Mouse (Mus musculus): ENCODE measurements around the gene Wdr1. TPM values are rescaled to one million over a fixed set of nuclear protein-coding genes. Genes with fewer than 3 reads are reported as not detected.

Wdr1 gene
- polyA plus RNA-seq, 1 experiment from 2014 or later = 181 TPM

- H3K4me3 ChIP-seq (ENCODE audit: low read depth, low read length) = no peak overlapping the region
- ATAC-seq (ENCODE audit: low read depth) = no peak
- H3K27me3 ChIP-seq (ENCODE audit: control insufficient read depth, insufficient read depth, low read length) = no peaks in the 10 kb centered on the region
- H3K4me2 ChIP-seq (ENCODE audit: low read depth, low read length) = no peak overlapping the region
- WGBS = 85% methylated on average over 3 of the region's 3 CpGs
- no peak overlapping the region for H3K27ac ChIP-seq (ENCODE audit: low read depth, low read length)
- no peaks in the 10 kb centered on the region for H3K9me3 ChIP-seq (ENCODE audit: control insufficient read depth, low read length)
- peaks cover 13% of the 10 kb centered on the region; the same call in 1 of the 2 replicates for H3K4me1 ChIP-seq (ENCODE audit: control insufficient read depth, insufficient read depth, low read length)
- peaks cover 37% of the 10 kb centered on the region for H3K36me3 ChIP-seq (ENCODE audit: control insufficient read depth, insufficient read depth, low read length)
- no peak overlapping the region for H3K9ac ChIP-seq (replicated peaks; ENCODE audit: low read depth, low read length)
Observed at GRCm38 (mm10) chr5:38552615-38553014, 10.4 kb downstream of the Wdr1 start.

- no peak for ATAC-seq (ENCODE audit: low read depth)
- 88% methylated on average over 1 of the region's 1 CpGs for WGBS
Observed at GRCm38 (mm10) chr5:38550221-38550768, 12.7 kb downstream of the Wdr1 start.

GRCm38 (mm10) chr5:38549461-38549909 is 13.5 kb downstream of the Wdr1 start:
- H3K4me3 ChIP-seq (ENCODE audit: low read depth, low read length) = no peak overlapping the region
- H3K4me1 ChIP-seq (ENCODE audit: control insufficient read depth, insufficient read depth, low read length) = peaks cover 13% of the 10 kb centered on the region; the same call in 1 of the 2 replicates
- no peaks in the 10 kb centered on the region for H3K9me3 ChIP-seq (ENCODE audit: control insufficient read depth, low read length)
- H3K36me3 ChIP-seq (ENCODE audit: control insufficient read depth, insufficient read depth, low read length) = peaks cover 60% of the 10 kb centered on the region
- no peak overlapping the region for H3K9ac ChIP-seq (replicated peaks; ENCODE audit: low read depth, low read length)
- ATAC-seq (ENCODE audit: low read depth) = no peak
- H3K4me2 ChIP-seq (ENCODE audit: low read depth, low read length) = no peak overlapping the region
- 0 out of 2 replicates have a peak overlapping the region, but pooled peaks have one; percentile 22 for H3K27ac ChIP-seq (ENCODE audit: low read depth, low read length)
- 80% methylated on average over 3 of the region's 3 CpGs for WGBS
- no peaks in the 10 kb centered on the region for H3K27me3 ChIP-seq (ENCODE audit: control insufficient read depth, insufficient read depth, low read length)

More at GRCm38 (mm10) chr5:38550221-38550768, 12.7 kb downstream of the Wdr1 start:
- Histone ChIP-seq H3K9ac (replicated peaks; ENCODE audit: low read depth, low read length) (no peak overlapping the region), H3K4me1 (ENCODE audit: control insufficient read depth, insufficient read depth, low read length) (peaks cover 13% of the 10 kb centered on the region; the same call in 1 of the 2 replicates), H3K4me3 (ENCODE audit: low read depth, low read length) (no peak overlapping the region), H3K36me3 (ENCODE audit: control insufficient read depth, insufficient read depth, low read length) (peaks cover 53% of the 10 kb centered on the region), H3K9me3 (ENCODE audit: control insufficient read depth, low read length) (no peaks in the 10 kb centered on the region), H3K4me2 (ENCODE audit: low read depth, low read length) (no peak overlapping the region), H3K27me3 (ENCODE audit: control insufficient read depth, insufficient read depth, low read length) (no peaks in the 10 kb centered on the region), H3K27ac (ENCODE audit: low read depth, low read length) (no peak overlapping the region)

DNA sequence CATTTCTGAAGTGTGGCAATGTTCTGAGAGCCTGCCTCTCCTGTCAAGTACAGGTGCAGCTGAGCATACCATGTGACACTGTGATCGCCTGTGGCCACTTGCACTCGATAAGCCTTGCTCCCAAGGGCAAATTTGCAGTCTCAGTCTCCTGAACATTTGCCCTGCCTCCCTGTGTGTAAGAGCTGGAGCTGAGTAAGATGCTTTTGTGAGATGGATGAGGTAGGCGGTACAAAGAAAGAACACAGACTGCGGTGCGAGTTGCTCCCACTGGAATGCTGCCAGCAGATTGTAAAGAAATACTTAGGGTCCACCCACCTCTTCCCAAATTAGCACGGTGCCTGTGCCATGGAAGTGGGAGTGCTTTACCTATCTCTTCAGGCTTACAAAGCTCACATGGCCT is 15.6 kb downstream of the Wdr1 start:
- H3K4me2 ChIP-seq (ENCODE audit: low read depth, low read length) = no peak overlapping the region
- no peaks in the 10 kb centered on the region for H3K9me3 ChIP-seq (ENCODE audit: control insufficient read depth, low read length)
- no peak for ATAC-seq (ENCODE audit: low read depth)
- 0 out of 2 replicates have a peak, but pooled peaks cover 6% of the 10 kb centered on the region for H3K4me1 ChIP-seq (ENCODE audit: control insufficient read depth, insufficient read depth, low read length)
- no peaks in the 10 kb centered on the region for H3K27me3 ChIP-seq (ENCODE audit: control insufficient read depth, insufficient read depth, low read length)
- 36% methylated on average over 6 of the region's 6 CpGs for WGBS
- no peak overlapping the region for H3K27ac ChIP-seq (ENCODE audit: low read depth, low read length)
- no peak overlapping the region for H3K9ac ChIP-seq (replicated peaks; ENCODE audit: low read depth, low read length)
- H3K4me3 ChIP-seq (ENCODE audit: low read depth, low read length) = no peak overlapping the region
- H3K36me3 ChIP-seq (ENCODE audit: control insufficient read depth, insufficient read depth, low read length) = peaks cover 78% of the 10 kb centered on the region

- 63% methylated on average over 5 of the region's 5 CpGs for WGBS
- Histone ChIP-seq H3K36me3 (ENCODE audit: control insufficient read depth, insufficient read depth, low read length) (peaks cover 87% of the 10 kb centered on the region), H3K9me3 (ENCODE audit: control insufficient read depth, low read length) (no peaks in the 10 kb centered on the region), H3K9ac (replicated peaks; ENCODE audit: low read depth, low read length) (no peak overlapping the region), H3K4me2 (ENCODE audit: low read depth, low read length) (no peak overlapping the region), H3K4me3 (ENCODE audit: low read depth, low read length) (no peak overlapping the region), H3K4me1 (ENCODE audit: control insufficient read depth, insufficient read depth, low read length) (0 out of 2 replicates have a peak, but pooled peaks cover 6% of the 10 kb centered on the region), H3K27ac (ENCODE audit: low read depth, low read length) (no peak overlapping the region; the same call in 1 of the 2 replicates), H3K27me3 (ENCODE audit: control insufficient read depth, insufficient read depth, low read length) (no peaks in the 10 kb centered on the region)
- ATAC-seq (ENCODE audit: low read depth) = no peak
Observed at GRCm38 (mm10) chr5:38544423-38545415, 18.3 kb downstream of the Wdr1 start.

DNA sequence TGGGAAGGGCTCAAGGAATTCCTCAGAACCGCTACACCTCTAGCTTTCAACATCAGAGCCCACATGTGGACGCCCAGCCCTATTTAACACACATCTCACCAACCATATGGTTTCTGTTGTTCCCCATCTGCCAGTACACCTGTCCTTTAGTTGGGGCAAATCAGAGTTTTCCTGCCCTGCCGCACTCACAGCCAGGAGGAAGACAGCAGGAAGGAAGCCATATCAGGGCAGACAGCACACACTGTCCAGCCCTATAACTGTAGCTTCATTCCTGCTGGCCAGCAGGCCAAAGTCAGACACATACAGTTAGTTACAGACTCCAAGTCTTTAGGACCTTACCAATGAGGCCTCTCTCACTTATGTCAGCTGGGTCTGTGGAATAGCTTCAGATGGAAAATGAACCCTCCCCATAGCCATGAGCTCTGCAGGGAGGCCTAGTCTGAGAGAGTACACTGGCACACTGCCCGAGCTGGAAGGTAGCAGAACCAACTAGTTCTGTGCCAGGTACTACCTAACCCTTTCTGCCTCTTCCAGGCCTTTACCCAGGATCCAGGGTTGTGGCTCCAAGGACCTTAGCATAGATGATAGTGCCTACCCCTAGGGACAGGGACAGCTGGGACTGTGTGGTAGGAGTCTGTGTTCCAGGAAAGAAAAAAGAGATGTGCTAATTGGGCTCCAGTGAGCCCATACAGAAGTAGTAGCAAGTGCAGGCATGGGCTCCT is 19.4 kb downstream of the Wdr1 start:
- Histone ChIP-seq H3K27ac (ENCODE audit: low read depth, low read length) (no peak overlapping the region), H3K4me2 (ENCODE audit: low read depth, low read length) (no peak overlapping the region), H3K4me3 (ENCODE audit: low read depth, low read length) (no peak overlapping the region), H3K4me1 (ENCODE audit: control insufficient read depth, insufficient read depth, low read length) (no peaks in the 10 kb centered on the region), H3K27me3 (ENCODE audit: control insufficient read depth, insufficient read depth, low read length) (no peaks in the 10 kb centered on the region), H3K9ac (replicated peaks; ENCODE audit: low read depth, low read length) (no peak overlapping the region), H3K9me3 (ENCODE audit: control insufficient read depth, low read length) (no peaks in the 10 kb centered on the region), H3K36me3 (ENCODE audit: control insufficient read depth, insufficient read depth, low read length) (peaks cover 95% of the 10 kb centered on the region)
- 86% methylated on average over 4 of the region's 4 CpGs for WGBS
- ATAC-seq (ENCODE audit: low read depth) = no peak

DNA sequence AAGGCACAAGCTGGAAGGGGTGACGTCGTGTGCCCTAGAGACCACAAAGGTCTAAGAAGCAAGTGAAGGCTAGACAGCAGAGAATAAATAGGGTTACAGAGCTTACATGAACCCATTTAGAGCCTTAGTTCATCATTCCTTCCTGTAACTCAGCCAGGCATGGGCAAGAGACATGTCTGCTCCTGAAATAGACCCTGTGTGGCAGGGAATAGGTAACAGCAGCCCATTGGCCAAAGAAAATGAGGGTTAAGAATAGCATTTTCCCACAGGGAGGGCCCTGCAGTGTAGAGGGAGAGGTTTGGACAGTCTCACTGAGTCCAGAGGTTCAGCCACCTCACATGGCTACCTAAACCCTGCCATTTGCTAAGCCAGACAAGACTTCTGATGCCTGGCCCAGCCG is 21.3 kb downstream of the Wdr1 start:
- H3K4me2 ChIP-seq (ENCODE audit: low read depth, low read length) = no peak overlapping the region
- no peaks in the 10 kb centered on the region for H3K9me3 ChIP-seq (ENCODE audit: control insufficient read depth, low read length)
- H3K27ac ChIP-seq (ENCODE audit: low read depth, low read length) = no peak overlapping the region
- no peak overlapping the region for H3K4me3 ChIP-seq (ENCODE audit: low read depth, low read length)
- no peaks in the 10 kb centered on the region for H3K4me1 ChIP-seq (ENCODE audit: control insufficient read depth, insufficient read depth, low read length)
- no peaks in the 10 kb centered on the region for H3K27me3 ChIP-seq (ENCODE audit: control insufficient read depth, insufficient read depth, low read length)
- H3K9ac ChIP-seq (replicated peaks; ENCODE audit: low read depth, low read length) = no peak overlapping the region
- H3K36me3 ChIP-seq (ENCODE audit: control insufficient read depth, insufficient read depth, low read length) = peaks cover 94% of the 10 kb centered on the region
- 95% methylated on average over 3 of the region's 3 CpGs for WGBS
- no peak for ATAC-seq (ENCODE audit: low read depth)

- H3K27ac ChIP-seq (ENCODE audit: low read depth, low read length) = no peak overlapping the region
- ATAC-seq (ENCODE audit: low read depth) = no peak
- no peaks in the 10 kb centered on the region for H3K27me3 ChIP-seq (ENCODE audit: control insufficient read depth, insufficient read depth, low read length)
- no peak overlapping the region for H3K9ac ChIP-seq (replicated peaks; ENCODE audit: low read depth, low read length)
- WGBS = 86% methylated on average over 1 of the region's 1 CpGs
- no peak overlapping the region for H3K4me2 ChIP-seq (ENCODE audit: low read depth, low read length)
- no peaks in the 10 kb centered on the region for H3K9me3 ChIP-seq (ENCODE audit: control insufficient read depth, low read length)
- H3K4me3 ChIP-seq (ENCODE audit: low read depth, low read length) = no peak overlapping the region
- no peaks in the 10 kb centered on the region for H3K4me1 ChIP-seq (ENCODE audit: control insufficient read depth, insufficient read depth, low read length)
- H3K36me3 ChIP-seq (ENCODE audit: control insufficient read depth, insufficient read depth, low read length) = peaks cover 94% of the 10 kb centered on the region
Observed at GRCm38 (mm10) chr5:38540898-38541297, 22.1 kb downstream of the Wdr1 start.

Data from neural tube, embryonic 14.5 days (tissue).